Mouse (Mus musculus) liver, adult 2 months (tissue): ENCODE measurements at regions not wholly inside any gene's neighbourhood (a gene's known extent, or its start where the extent isn't known, plus 50 kb on each side); places are given as distances from the start of the nearest gene placed in this dataset.

Source experiments
- CTCF ChIP-seq: fragments of 200-500 bp; IDR thresholded peaks from 2 replicates; pipeline ENCODE4 v1.5.1; 2011; ENCODE audit warnings: low read depth, low read length, control low read depth
- POLR2A ChIP-seq: fragments of 200-500 bp; IDR thresholded peaks from 2 replicates; pipeline ENCODE4 v1.6.1; 2011; ENCODE audit warnings: low read length, control low read depth; ENCODE audit not compliant: insufficient read depth; ENCODE audit errors: extremely low read depth

DNA sequence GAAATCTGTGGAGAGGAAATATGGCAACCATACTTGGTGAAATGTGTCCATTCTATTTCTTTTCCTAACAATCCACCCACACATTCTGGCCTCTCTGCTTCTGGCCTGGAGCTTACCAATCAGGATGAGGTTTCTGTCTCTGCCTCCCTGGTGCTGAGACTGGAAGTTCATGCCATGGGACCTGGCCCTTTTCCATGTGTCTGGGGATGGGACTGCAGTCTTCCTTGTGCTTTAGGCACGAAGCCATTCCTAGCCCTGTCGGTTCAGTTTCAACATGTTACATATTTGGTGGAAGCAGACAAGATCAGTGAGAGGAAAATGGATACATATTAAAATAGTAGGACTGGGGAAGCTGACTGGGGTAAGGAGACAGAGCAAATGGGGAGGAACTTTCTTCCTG, 100.2 kb upstream of the Tcerg1l start:
- TF ChIP-seq CTCF (no peak), POLR2A (no peak)
